Mouse (Mus musculus): ENCODE results near the gene P2rx6.

DNA sequence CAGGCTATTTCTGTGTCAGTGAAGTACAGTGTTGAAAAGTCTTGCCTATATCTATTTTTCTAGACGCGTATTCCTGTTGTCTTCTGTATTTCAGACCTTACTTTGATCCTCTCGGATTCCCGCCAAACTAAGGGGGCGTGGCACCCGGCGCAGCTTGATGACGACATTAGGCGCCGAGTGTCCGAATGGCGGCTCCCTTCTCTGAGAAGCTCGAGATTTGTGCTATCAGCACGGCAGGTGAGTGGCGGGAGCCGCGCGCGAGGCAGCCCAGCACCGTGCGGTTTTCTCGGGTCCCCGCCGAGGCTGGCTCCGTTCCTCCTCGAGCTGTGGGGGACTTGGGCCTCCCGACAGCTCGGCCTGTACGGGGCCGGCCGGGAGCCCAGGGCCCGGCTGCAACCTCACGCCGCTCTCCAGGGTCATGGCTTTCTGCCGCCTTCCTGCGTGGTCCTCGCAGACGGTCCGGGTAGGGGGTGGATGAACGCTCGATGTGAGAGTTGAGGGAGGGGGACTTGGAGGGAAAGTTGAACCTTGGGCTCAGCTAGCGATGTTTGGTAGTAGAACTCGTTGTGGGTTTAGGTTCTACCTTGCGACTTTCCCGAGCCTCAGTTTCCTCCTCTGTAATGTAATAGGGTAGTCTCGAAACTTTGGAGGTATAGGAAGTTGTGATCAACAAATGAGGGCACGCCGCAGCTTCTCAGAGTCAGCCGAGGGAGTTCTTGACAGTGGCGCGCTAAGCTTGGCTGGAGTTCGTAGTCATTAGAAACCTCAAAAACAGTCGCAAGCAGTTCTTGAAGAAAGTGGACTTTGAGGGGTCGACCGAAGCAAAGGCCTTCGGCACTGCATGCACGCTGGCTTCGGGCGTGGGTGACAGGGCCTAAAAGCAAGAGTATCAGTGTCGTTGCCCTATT lies 57.8 kb downstream of the P2rx6 start, which contains the start of gene Smpd4:
- TF ChIP-seq POLR2A (IDR thresholded peaks at IDR 0.05; ENCODE audit: insufficient read depth, low read length) = no peak
- no peak for TF ChIP-seq CTCF (IDR thresholded peaks at IDR 0.05; ENCODE audit: low read depth, low read length)
- TF ChIP-seq EP300 (IDR thresholded peaks at IDR 0.05; ENCODE audit: insufficient read depth, low read depth, low read length) = no peak

Data from ES-Bruce4 (cell line).